Mouse (Mus musculus) embryonic facial prominence, embryonic 12.5 days (tissue): Measurements from ENCODE around the gene Ms4a18. TPM values are rescaled to one million over a fixed set of nuclear protein-coding genes. Genes with fewer than 3 reads are reported as not detected.
"Not testable (repeated sequence)": the region's sequence is repeated elsewhere in the genome, so short reads cannot be mapped to it uniquely, and the experiment has no call there.

Source experiments
- ATAC-seq: fragments of 200-750 bp; cut with Nextera tagmentation; 2 replicates; pipeline ENCODE4 v1.8.0; 2017; ENCODE audit not compliant: insufficient number of reproducible peaks, insufficient read depth, low FRiP score, low TSS enrichment
- H3K27ac ChIP-seq: fragments of 300-500 bp; sonication (generic); 2 replicates; pipeline ENCODE4 v1.5.1; 2016; ENCODE audit warnings: mild to moderate bottlenecking
- H3K27me3 ChIP-seq: fragments of 300-500 bp; sonication (generic); 2 replicates; pipeline ENCODE4 v1.6.1; 2016; ENCODE audit warnings: mild to moderate bottlenecking, moderate library complexity
- H3K36me3 ChIP-seq: fragments of 300-500 bp; sonication (generic); 2 replicates; pipeline ENCODE4 v1.6.1; 2016; ENCODE audit warnings: mild to moderate bottlenecking
- H3K4me1 ChIP-seq: fragments of 300-500 bp; sonication (generic); 2 replicates; pipeline ENCODE4 v1.6.1; 2016
- H3K4me2 ChIP-seq: fragments of 300-500 bp; sonication (generic); replicated peaks from 2 replicates; pipeline ENCODE4 v1.6.1; 2016; ENCODE audit warnings: mild to moderate bottlenecking, moderate library complexity
- H3K4me3 ChIP-seq: fragments of 300-500 bp; sonication (generic); 2 replicates; pipeline ENCODE4 v1.5.1; 2016; ENCODE audit warnings: mild to moderate bottlenecking
- H3K9ac ChIP-seq: fragments of 300-500 bp; sonication (generic); 2 replicates; pipeline ENCODE4 v1.6.1; 2016; ENCODE audit warnings: mild to moderate bottlenecking, moderate library complexity
- H3K9me3 ChIP-seq: fragments of 300-500 bp; sonication (generic); 2 replicates; pipeline ENCODE4 v1.6.1; 2016; ENCODE audit warnings: mild to moderate bottlenecking, moderate library complexity
- WGBS: fragments of 180-500 bp; shearing (Covaris S2); methylation state at CpG from one replicate; pipeline ENCODE4 v1.1.7; 2016; 5-methylcytosine and 5-hydroxymethylcytosine counted together
- polyA plus RNA-seq: library from polyadenylated mRNA; unstranded; fragments of >200 nt; fragmentation: Nextera tagmentation; extraction: Ambion mirVana; gene quantifications from 2 replicates; pipeline ENCODE4 v1.2.1, GENCODE M21; 2016

Gene Ms4a18
- polyA plus RNA-seq = not detected in 2 replicates

GRCm38 (mm10) chr19:11017891-11018290 is at the start of gene Ms4a18:
TSS of gene Ms4a18 (minus strand) at chr19:11018031.
- Histone ChIP-seq H3K36me3 (no peaks in the 10 kb centered on the region), H3K27me3 (no peaks in the 10 kb centered on the region), H3K9me3 (no peaks in the 10 kb centered on the region), H3K4me1 (no peaks in the 10 kb centered on the region), H3K27ac (no peak within 1 kb of the TSS), H3K9ac (no peak within 1 kb of the TSS), H3K4me2 (no peak within 1 kb of the TSS), H3K4me3 (no peak within 1 kb of the TSS)
- 85% methylated on average over 3 of the region's 3 CpGs for WGBS
- no peak for ATAC-seq

DNA sequence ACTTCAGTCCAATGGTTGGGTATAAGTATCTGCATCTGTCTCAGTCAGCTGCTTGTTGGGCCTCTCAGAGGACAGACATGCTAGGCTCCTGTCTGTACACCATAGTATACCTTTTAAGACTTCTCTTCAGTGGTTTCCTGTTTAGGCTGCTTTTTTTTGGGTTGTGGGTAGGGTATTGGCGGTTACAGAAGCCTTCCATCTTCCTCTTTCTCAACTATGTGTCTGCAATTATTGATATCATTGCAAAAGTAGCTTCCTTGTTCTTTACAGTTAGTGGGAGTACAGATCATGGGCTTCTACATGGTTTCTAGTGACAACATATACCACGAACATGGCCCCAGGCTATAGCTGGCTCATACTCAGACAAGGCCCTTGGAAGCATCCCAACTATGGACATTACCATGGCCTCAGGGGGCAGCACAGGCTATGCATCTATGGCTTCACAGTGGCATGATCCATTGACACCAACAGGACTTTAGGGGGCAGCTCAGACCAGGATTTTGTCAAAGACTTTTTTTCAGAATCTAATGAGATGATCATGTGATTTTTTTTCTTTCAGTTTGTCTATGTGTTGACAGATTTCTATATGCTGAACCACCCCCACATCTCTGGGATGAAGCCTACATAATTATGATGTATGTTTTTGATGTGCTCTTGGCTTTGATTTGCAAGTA is 47.5 kb upstream of the Ms4a18 start:
- H3K27me3 ChIP-seq = no peaks in the 10 kb centered on the region
- ATAC-seq = no peak
- WGBS = 79% methylated on average over 2 of the region's 2 CpGs
- H3K4me1 ChIP-seq = no peaks in the 10 kb centered on the region
- H3K9ac ChIP-seq = no peak overlapping the region
- no peak overlapping the region for H3K27ac ChIP-seq
- H3K9me3 ChIP-seq = peaks cover 5% of the 10 kb centered on the region; the same call in 1 of the 2 replicates
- no peak overlapping the region for H3K4me3 ChIP-seq
- no peak overlapping the region for H3K4me2 ChIP-seq
- no peaks in the 10 kb centered on the region for H3K36me3 ChIP-seq

DNA sequence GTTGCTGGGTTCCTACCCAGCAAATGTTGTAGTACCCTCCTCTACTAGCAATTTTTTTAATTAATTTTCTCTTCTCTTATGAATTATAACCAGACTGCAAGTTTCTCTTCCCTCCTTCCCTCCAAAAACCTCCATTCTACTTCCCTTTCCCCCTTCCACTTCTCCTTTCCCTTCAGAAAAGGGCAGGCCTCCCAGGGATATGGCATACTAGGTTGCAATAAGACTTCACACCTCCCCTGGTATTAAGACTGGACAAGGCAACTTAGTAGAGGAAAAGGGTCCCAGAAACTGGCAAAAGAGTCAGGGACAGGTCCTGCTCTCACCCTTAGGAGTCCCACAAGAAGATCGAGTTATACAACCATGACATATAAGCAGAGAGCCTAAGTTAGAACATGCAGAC is 43.1 kb upstream of the Ms4a18 start:
- peaks cover 5% of the 10 kb centered on the region; the same call in 1 of the 2 replicates for H3K9me3 ChIP-seq
- no peaks in the 10 kb centered on the region for H3K36me3 ChIP-seq
- H3K27ac ChIP-seq = no peak overlapping the region
- no peak overlapping the region for H3K4me2 ChIP-seq
- ATAC-seq = no peak
- no peaks in the 10 kb centered on the region for H3K27me3 ChIP-seq
- no peak overlapping the region for H3K9ac ChIP-seq
- 81% methylated on average over 1 of the region's 1 CpGs for WGBS
- no peak overlapping the region for H3K4me3 ChIP-seq
- H3K4me1 ChIP-seq = no peaks in the 10 kb centered on the region

GRCm38 (mm10) chr19:11059967-11060366 is 42.1 kb upstream of the Ms4a18 start:
- Histone ChIP-seq H3K9ac (no peak overlapping the region), H3K4me2 (no peak overlapping the region), H3K36me3 (no peaks in the 10 kb centered on the region), H3K9me3 (peaks cover 3% of the 10 kb centered on the region; the same call in 1 of the 2 replicates), H3K4me1 (no peaks in the 10 kb centered on the region), H3K4me3 (no peak overlapping the region), H3K27me3 (no peaks in the 10 kb centered on the region), H3K27ac (no peak overlapping the region)
- ATAC-seq = no peak

GRCm38 (mm10) chr19:11055700-11056099 is 37.9 kb upstream of the Ms4a18 start:
- H3K9ac ChIP-seq, H3K9me3 ChIP-seq, H3K4me1 ChIP-seq, H3K27me3 ChIP-seq, H3K36me3 ChIP-seq, H3K4me2 ChIP-seq, H3K27ac ChIP-seq, ATAC-seq, H3K4me3 ChIP-seq: not testable (repeated sequence)
- WGBS = 95% methylated on average over 1 of the region's 1 CpGs

DNA sequence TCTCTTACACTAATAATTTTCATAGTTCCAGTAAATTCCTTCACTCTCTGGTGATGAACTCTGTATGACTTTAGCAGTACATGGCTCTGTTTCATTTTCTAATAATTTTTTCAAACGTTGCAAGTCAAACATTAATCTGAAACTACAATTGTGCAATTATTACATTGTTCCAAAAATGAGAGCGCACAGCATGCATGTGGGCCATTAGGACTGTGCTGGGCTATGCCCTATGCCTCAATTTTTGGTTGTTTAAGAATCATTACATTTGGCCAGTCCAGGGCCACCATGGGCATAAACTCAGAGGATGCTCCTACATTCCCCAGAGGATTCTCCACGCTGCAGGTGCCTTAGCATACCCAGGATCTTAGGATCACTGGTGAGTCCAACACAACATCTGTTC is 35.4 kb upstream of the Ms4a18 start:
- Histone ChIP-seq H3K4me1 (no peaks in the 10 kb centered on the region), H3K27me3 (no peaks in the 10 kb centered on the region), H3K27ac (no peak overlapping the region), H3K4me2 (no peak overlapping the region), H3K36me3 (no peaks in the 10 kb centered on the region), H3K9ac (no peak overlapping the region), H3K4me3 (no peak overlapping the region), H3K9me3 (no peaks in the 10 kb centered on the region)
- 62% methylated on average over 3 of the region's 3 CpGs for WGBS
- no peak for ATAC-seq

- Histone ChIP-seq H3K4me3 (no peak overlapping the region), H3K4me2 (no peak overlapping the region), H3K9ac (no peak overlapping the region), H3K27me3 (no peaks in the 10 kb centered on the region), H3K27ac (no peak overlapping the region), H3K4me1 (no peaks in the 10 kb centered on the region), H3K9me3 (no peaks in the 10 kb centered on the region), H3K36me3 (no peaks in the 10 kb centered on the region)
- WGBS = 63% methylated on average over 5 of the region's 5 CpGs
- ATAC-seq = no peak
Measured at GRCm38 (mm10) chr19:11052877-11053276, 35.0 kb upstream of the Ms4a18 start.

DNA sequence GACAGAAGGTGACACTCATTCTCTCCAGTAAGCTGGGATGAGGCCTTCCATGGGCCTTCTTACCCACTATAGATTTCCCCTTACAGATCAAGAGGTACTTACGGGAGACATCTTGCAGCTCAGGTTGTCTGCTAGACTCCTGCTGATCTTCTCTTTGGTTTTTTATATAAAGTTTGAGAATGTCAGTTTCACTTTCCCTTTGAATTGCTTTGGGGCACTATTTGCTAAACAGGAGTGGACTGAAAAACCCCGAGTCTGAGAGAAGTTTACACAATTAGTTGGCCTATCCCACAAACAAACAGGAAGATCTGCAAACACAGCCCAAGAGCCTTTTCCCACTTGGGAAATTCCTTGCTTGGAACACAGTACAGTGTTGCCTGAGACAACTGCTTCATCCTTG is 32.5 kb upstream of the Ms4a18 start:
- no peak overlapping the region for H3K4me3 ChIP-seq
- no peaks in the 10 kb centered on the region for H3K9me3 ChIP-seq
- no peak overlapping the region for H3K27ac ChIP-seq
- H3K9ac ChIP-seq = no peak overlapping the region
- WGBS = 78% methylated on average over 2 of the region's 2 CpGs
- ATAC-seq = no peak
- no peaks in the 10 kb centered on the region for H3K36me3 ChIP-seq
- no peaks in the 10 kb centered on the region for H3K27me3 ChIP-seq
- H3K4me1 ChIP-seq = no peaks in the 10 kb centered on the region
- no peak overlapping the region for H3K4me2 ChIP-seq

DNA sequence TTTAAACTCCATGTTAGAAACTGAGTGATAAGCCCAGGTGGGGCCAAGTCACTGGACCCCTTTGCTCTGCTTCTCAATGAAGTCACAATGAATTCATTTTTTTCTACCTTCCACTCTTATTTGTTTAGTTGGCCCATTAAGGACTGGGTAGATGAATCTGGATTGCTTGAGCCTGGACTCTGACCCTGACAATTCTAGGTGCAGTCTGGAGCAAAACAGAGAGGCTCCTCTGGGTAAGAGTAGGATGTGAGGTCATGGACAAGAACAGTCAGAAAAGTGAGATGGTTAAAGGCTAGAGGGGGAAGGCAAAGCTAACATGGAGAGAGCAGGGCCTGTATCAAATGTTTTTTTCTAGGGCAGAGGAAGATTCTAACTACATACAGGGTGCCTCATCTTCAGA is 31.6 kb upstream of the Ms4a18 start:
- H3K9ac ChIP-seq = no peak overlapping the region
- no peak overlapping the region for H3K27ac ChIP-seq
- no peaks in the 10 kb centered on the region for H3K4me1 ChIP-seq
- H3K4me3 ChIP-seq = no peak overlapping the region
- no peak for ATAC-seq
- H3K4me2 ChIP-seq = no peak overlapping the region
- H3K9me3 ChIP-seq = no peaks in the 10 kb centered on the region
- no peaks in the 10 kb centered on the region for H3K27me3 ChIP-seq
- no peaks in the 10 kb centered on the region for H3K36me3 ChIP-seq

GRCm38 (mm10) chr19:11048503-11048902 is 30.7 kb upstream of the Ms4a18 start:
- no peak overlapping the region for H3K4me2 ChIP-seq
- no peaks in the 10 kb centered on the region for H3K4me1 ChIP-seq
- H3K4me3 ChIP-seq = no peak overlapping the region
- no peak overlapping the region for H3K9ac ChIP-seq
- H3K9me3 ChIP-seq = no peaks in the 10 kb centered on the region
- 93% methylated on average over 1 of the region's 1 CpGs for WGBS
- H3K27me3 ChIP-seq = no peaks in the 10 kb centered on the region
- no peak overlapping the region for H3K27ac ChIP-seq
- no peak for ATAC-seq
- H3K36me3 ChIP-seq = no peaks in the 10 kb centered on the region

DNA sequence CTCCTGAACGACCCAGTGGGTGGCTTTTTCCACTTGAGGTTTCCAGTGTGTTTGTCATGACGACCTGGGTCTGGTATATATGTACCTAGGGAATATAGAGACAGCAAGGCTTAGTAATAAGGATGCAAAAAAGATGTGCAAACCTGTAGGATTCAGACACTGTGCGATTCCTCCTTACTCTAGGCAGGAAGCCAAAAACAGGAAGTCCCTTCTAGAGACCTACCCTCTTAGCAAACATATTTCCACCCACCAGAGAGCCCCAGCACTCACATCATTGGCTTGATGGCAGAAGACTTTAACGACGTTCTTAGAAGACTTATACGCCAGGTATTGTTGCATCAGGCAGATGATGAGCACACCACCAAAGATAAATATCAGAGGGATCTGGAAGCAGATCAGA is 30.2 kb upstream of the Ms4a18 start:
- H3K9me3 ChIP-seq = no peaks in the 10 kb centered on the region
- no peak overlapping the region for H3K4me3 ChIP-seq
- H3K4me2 ChIP-seq = no peak overlapping the region
- ATAC-seq = no peak
- 75% methylated on average over 6 of the region's 6 CpGs for WGBS
- no peak overlapping the region for H3K9ac ChIP-seq
- no peak overlapping the region for H3K27ac ChIP-seq
- no peaks in the 10 kb centered on the region for H3K4me1 ChIP-seq
- H3K27me3 ChIP-seq = no peaks in the 10 kb centered on the region
- H3K36me3 ChIP-seq = no peaks in the 10 kb centered on the region

DNA sequence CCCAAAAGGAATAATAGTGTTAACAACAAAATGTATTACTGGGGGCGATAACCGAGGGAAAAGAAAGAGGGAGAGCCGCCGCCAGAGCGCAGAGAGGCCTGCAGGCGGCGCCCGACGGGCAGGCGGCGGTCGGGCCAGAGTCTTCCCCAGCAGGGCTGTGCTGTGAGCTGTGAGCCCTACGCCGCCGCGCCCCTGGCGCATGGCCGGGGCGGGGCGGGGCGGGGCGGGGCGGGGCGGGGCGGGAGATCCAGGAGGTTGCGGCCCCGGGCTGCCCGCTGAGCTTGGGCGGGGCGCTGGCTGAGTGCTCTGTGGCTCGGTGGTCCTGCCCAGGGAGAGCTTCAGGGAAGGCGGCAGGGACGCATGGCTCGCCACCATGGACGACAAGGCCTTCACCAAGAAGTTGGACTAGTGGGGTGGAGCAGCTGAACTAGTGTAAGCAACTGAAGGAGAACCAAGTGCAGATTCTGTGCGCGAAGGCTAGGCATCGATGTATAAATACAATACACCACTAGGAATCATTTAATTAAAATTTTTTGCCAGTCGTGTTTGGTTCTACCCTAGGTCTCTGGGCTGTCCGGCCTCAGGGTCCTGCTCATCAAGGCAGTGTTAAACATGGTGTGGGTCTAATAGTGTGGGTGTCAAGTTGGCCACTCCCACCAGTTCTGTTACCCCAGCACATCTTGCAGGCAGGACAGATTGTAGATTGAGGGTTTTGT is 27.3 kb upstream of the Ms4a18 start:
- peak overlapping the region; percentile 39 for H3K4me3 ChIP-seq
- H3K4me2 ChIP-seq = peak overlapping the region; percentile 64
- 7% methylated on average over 36 of the region's 40 CpGs for WGBS
- H3K27me3 ChIP-seq = no peaks in the 10 kb centered on the region
- H3K36me3 ChIP-seq = no peaks in the 10 kb centered on the region
- H3K27ac ChIP-seq = no peak overlapping the region
- H3K9ac ChIP-seq = 0 out of 2 replicates have a peak overlapping the region, but pooled peaks have one; percentile 31
- no peaks in the 10 kb centered on the region for H3K9me3 ChIP-seq
- no peaks in the 10 kb centered on the region for H3K4me1 ChIP-seq
- ATAC-seq = peak; percentile 99
